Mouse (Mus musculus): ENCODE data around the gene Ppt2. TPM values are rescaled to one million over a fixed set of nuclear protein-coding genes. Genes with fewer than 3 reads are reported as not detected.

The Ppt2 gene
- polyA plus RNA-seq, 1 experiment from 2014 or later: 20.3 TPM

DNA sequence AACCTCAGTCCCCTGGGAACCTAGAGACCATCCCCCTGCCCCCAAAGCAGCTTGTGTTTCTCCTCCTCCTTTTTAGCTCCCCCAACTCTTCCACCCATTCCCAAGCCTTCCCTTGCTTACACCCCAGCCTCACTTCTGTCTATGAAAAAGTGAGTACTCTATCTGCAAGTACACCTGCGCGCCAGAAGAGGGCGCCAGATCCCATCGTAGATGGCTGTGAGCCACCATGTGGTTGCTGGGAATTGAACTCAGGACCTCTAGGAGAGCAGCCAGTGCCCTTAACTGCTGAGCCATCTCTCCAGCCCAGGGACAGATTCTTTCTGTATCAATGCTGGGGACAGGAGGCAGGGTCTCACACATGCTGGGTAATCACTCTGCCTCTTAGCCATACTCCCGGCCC is 56.4 kb downstream of the Ppt2 start:
- WGBS: 9% methylated on average over 5 of the region's 5 CpGs
- no peaks in the 10 kb centered on the region; the same call in 1 of the 2 replicates for H3K4me1 ChIP-seq
- H3K27ac ChIP-seq: no peak overlapping the region
- H3K27me3 ChIP-seq: peaks cover 14% of the 10 kb centered on the region
- ATAC-seq (ENCODE audit: low FRiP score): no peak
- no peaks in the 10 kb centered on the region for H3K36me3 ChIP-seq (replicated peaks)
- no peak overlapping the region for H3K4me3 ChIP-seq (replicated peaks)
- H3K4me2 ChIP-seq: no peak overlapping the region
- no peak overlapping the region for H3K9ac ChIP-seq
- no peaks in the 10 kb centered on the region for H3K9me3 ChIP-seq

DNA sequence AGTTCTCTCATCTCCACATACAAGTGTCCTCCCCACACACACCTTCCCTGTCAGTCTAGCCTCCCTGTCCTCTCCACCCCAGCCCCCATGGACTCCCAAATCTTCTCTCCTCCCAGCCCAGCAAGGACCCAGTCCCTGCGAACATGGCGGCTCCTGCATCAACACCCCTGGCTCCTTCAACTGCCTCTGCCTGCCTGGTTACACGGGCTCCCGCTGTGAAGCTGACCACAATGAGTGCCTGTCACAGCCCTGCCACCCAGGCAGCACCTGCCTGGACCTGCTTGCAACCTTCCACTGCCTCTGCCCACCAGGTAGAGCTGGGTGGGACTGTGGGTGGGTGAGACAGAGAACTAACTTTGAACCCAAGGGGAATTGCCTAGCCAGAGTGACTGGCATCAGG is 58.4 kb downstream of the Ppt2 start:
- Histone ChIP-seq H3K4me1 (no peaks in the 10 kb centered on the region; the same call in 1 of the 2 replicates), H3K4me2 (no peak overlapping the region), H3K36me3 (replicated peaks) (no peaks in the 10 kb centered on the region), H3K4me3 (replicated peaks) (no peak overlapping the region), H3K27me3 (peaks cover 14% of the 10 kb centered on the region), H3K27ac (no peak overlapping the region), H3K9ac (no peak overlapping the region), H3K9me3 (no peaks in the 10 kb centered on the region)
- 77% methylated on average over 4 of the region's 4 CpGs for WGBS
- ATAC-seq (ENCODE audit: low FRiP score): no peak

DNA sequence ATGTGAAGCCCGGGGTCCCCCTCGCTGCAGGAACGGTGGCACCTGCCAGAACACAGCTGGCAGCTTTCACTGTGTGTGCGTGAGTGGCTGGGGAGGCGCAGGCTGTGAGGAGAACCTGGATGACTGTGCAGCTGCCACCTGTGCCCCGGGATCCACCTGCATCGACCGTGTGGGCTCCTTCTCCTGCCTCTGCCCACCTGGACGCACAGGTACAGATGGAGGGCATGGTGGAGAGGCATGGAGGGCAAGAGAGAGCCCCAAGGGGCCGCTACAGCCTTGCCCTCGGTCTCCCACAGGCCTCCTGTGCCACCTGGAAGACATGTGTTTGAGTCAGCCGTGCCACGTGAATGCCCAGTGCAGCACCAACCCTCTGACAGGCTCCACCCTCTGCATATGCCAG is 59.9 kb downstream of the Ppt2 start:
- H3K9ac ChIP-seq: no peak overlapping the region
- H3K27ac ChIP-seq: no peak overlapping the region
- no peak for ATAC-seq (ENCODE audit: low FRiP score)
- H3K4me1 ChIP-seq: no peaks in the 10 kb centered on the region; the same call in 1 of the 2 replicates
- no peak overlapping the region for H3K4me2 ChIP-seq
- H3K36me3 ChIP-seq (replicated peaks): no peaks in the 10 kb centered on the region
- 81% methylated on average over 13 of the region's 13 CpGs for WGBS
- no peaks in the 10 kb centered on the region for H3K9me3 ChIP-seq
- peaks cover 14% of the 10 kb centered on the region for H3K27me3 ChIP-seq
- no peak overlapping the region for H3K4me3 ChIP-seq (replicated peaks)

GRCm38 (mm10) chr17:34567311-34567710 is 61.0 kb downstream of the Ppt2 start:
- no peak overlapping the region for H3K4me2 ChIP-seq
- no peaks in the 10 kb centered on the region for H3K9me3 ChIP-seq
- ATAC-seq (ENCODE audit: low FRiP score): no peak
- no peak overlapping the region for H3K27ac ChIP-seq
- H3K9ac ChIP-seq: no peak overlapping the region
- no peaks in the 10 kb centered on the region for H3K36me3 ChIP-seq (replicated peaks)
- 75% methylated on average over 9 of the region's 9 CpGs for WGBS
- H3K27me3 ChIP-seq: peaks cover 14% of the 10 kb centered on the region
- H3K4me1 ChIP-seq: no peaks in the 10 kb centered on the region; the same call in 1 of the 2 replicates
- no peak overlapping the region for H3K4me3 ChIP-seq (replicated peaks)

Other genes with a start within 250 kb of the Ppt2 start
- gene BC051142, start 229.7 kb downstream of the Ppt2 start, polyA plus RNA-seq (2016; fragmentation: Nextera tagmentation; extraction: Ambion mirVana): 2.4 and 2.6 TPM in 2 replicates
- not detected in 2 replicates for gene Btnl4, start 151.2 kb downstream of the Ppt2 start, polyA plus RNA-seq (2016; fragmentation: Nextera tagmentation; extraction: Ambion mirVana)
- not detected in 2 replicates for gene Btnl6, start 111.2 kb downstream of the Ppt2 start, polyA plus RNA-seq (2016; fragmentation: Nextera tagmentation; extraction: Ambion mirVana)
- 6.9 and 9.5 TPM in 2 replicates for gene Notch4, start 64.2 kb downstream of the Ppt2 start, polyA plus RNA-seq (2016; fragmentation: Nextera tagmentation; extraction: Ambion mirVana)
- 2.0 and 2.7 TPM in 2 replicates for gene Gpsm3, start 38.7 kb downstream of the Ppt2 start, polyA plus RNA-seq (2016; fragmentation: Nextera tagmentation; extraction: Ambion mirVana)
- gene Pbx2, start 37.2 kb downstream of the Ppt2 start, polyA plus RNA-seq (2016; fragmentation: Nextera tagmentation; extraction: Ambion mirVana): 16.6 and 17.8 TPM in 2 replicates
- 2.6 and 2.9 TPM in 2 replicates for gene Ager, start 30.6 kb downstream of the Ppt2 start, polyA plus RNA-seq (2016; fragmentation: Nextera tagmentation; extraction: Ambion mirVana)
- gene Rnf5, start 24.8 kb downstream of the Ppt2 start, polyA plus RNA-seq (2016; fragmentation: Nextera tagmentation; extraction: Ambion mirVana): 241 and 247 TPM in 2 replicates
- 70.5 and 73.9 TPM in 2 replicates for gene Agpat1, start 24.2 kb downstream of the Ppt2 start, polyA plus RNA-seq (2016; fragmentation: Nextera tagmentation; extraction: Ambion mirVana)
- gene Egfl8, start 12.5 kb downstream of the Ppt2 start, polyA plus RNA-seq (2016; fragmentation: Nextera tagmentation; extraction: Ambion mirVana): 3.2 and 4.6 TPM in 2 replicates
- 2.9 and 3.9 TPM in 2 replicates for gene Prrt1, start 1.0 kb upstream of the Ppt2 start, polyA plus RNA-seq (2016; fragmentation: Nextera tagmentation; extraction: Ambion mirVana)
- gene Fkbpl, start 16.3 kb upstream of the Ppt2 start, polyA plus RNA-seq (2016; fragmentation: Nextera tagmentation; extraction: Ambion mirVana): 13.9 and 14.6 TPM in 2 replicates
- 107 and 109 TPM in 2 replicates for gene Atf6b, start 18.6 kb upstream of the Ppt2 start, polyA plus RNA-seq (2016; fragmentation: Nextera tagmentation; extraction: Ambion mirVana)
- 0.03 and 0.04 TPM in 2 replicates for gene Tnxb, start 42.0 kb upstream of the Ppt2 start, polyA plus RNA-seq (2016; fragmentation: Nextera tagmentation; extraction: Ambion mirVana)
- gene C4b, start 115.4 kb upstream of the Ppt2 start, polyA plus RNA-seq (2016; fragmentation: Nextera tagmentation; extraction: Ambion mirVana): not detected in 2 replicates
- gene Cyp21a1, start 176.1 kb upstream of the Ppt2 start, polyA plus RNA-seq (2016; fragmentation: Nextera tagmentation; extraction: Ambion mirVana): not detected in 2 replicates
- gene Stk19, start 208.4 kb upstream of the Ppt2 start, polyA plus RNA-seq (2016; fragmentation: Nextera tagmentation; extraction: Ambion mirVana): 28.6 and 32.7 TPM in 2 replicates
- 72.9 and 77.6 TPM in 2 replicates for gene Dxo, start 208.5 kb upstream of the Ppt2 start, polyA plus RNA-seq (2016; fragmentation: Nextera tagmentation; extraction: Ambion mirVana)
- gene Skiv2l, start 221.7 kb upstream of the Ppt2 start, polyA plus RNA-seq (2016; fragmentation: Nextera tagmentation; extraction: Ambion mirVana): 61.8 and 64.8 TPM in 2 replicates
- 124 and 133 TPM in 2 replicates for gene Nelfe, start 221.9 kb upstream of the Ppt2 start, polyA plus RNA-seq (2016; fragmentation: Nextera tagmentation; extraction: Ambion mirVana)
- 2.9 and 3.6 TPM in 2 replicates for gene Cfb, start 234.0 kb upstream of the Ppt2 start, polyA plus RNA-seq (2016; fragmentation: Nextera tagmentation; extraction: Ambion mirVana)

Measured in forebrain, embryonic 12.5 days (tissue).